Mouse (Mus musculus) midbrain, postnatal 0 days (tissue): ENCODE data around the gene Tmem129. TPM values are rescaled to one million over a fixed set of nuclear protein-coding genes. Genes with fewer than 3 reads are reported as not detected.

Experiments
- ATAC-seq: fragments of 200-750 bp; cut with Nextera tagmentation; 2 replicates; pipeline ENCODE4 v1.8.0; 2017; ENCODE audit warnings: moderate number of reproducible peaks, mild to moderate bottlenecking, moderate TSS enrichment, moderate library complexity; ENCODE audit not compliant: low FRiP score
- DNase-seq: peaks from one replicate; pipeline ENCODE4 v3.0.0-alpha.2; 2015; ENCODE audit warnings: low spot score
- H3K27ac ChIP-seq: fragments of 300-500 bp; sonication (generic); 2 replicates; pipeline ENCODE4 v1.5.1; 2014; ENCODE audit warnings: low read depth, mild to moderate bottlenecking, low read length, mixed read lengths
- H3K27me3 ChIP-seq: fragments of 300-500 bp; sonication (generic); 2 replicates; pipeline ENCODE4 v1.6.1; 2014; ENCODE audit warnings: low read length, control low read depth, mixed read lengths; ENCODE audit not compliant: insufficient read depth
- H3K36me3 ChIP-seq: fragments of 300-500 bp; sonication (generic); 2 replicates; pipeline ENCODE4 v1.6.1; 2014; ENCODE audit warnings: low read length, control low read depth, mixed read lengths; ENCODE audit not compliant: insufficient read depth
- H3K4me1 ChIP-seq: fragments of 300-500 bp; sonication (generic); 2 replicates; pipeline ENCODE4 v1.6.1; 2014; ENCODE audit warnings: mild to moderate bottlenecking, control low read depth, antibody characterized with exemption, low read length, mixed read lengths; ENCODE audit not compliant: insufficient read depth
- H3K4me2 ChIP-seq: fragments of 300-500 bp; sonication (generic); 2 replicates; pipeline ENCODE4 v1.6.1; 2014; ENCODE audit warnings: low read depth, mild to moderate bottlenecking, low read length, mixed read lengths; ENCODE audit not compliant: poor library complexity, severe bottlenecking
- H3K4me3 ChIP-seq: fragments of 300-500 bp; sonication (generic); 2 replicates; pipeline ENCODE4 v1.5.1; 2014; ENCODE audit warnings: low read depth, mild to moderate bottlenecking, low read length, moderate library complexity
- H3K9ac ChIP-seq: fragments of 300-500 bp; sonication (generic); replicated peaks from 2 replicates; pipeline ENCODE4 v1.6.1; 2014; ENCODE audit warnings: mild to moderate bottlenecking, low read length, moderate library complexity, mixed read lengths; ENCODE audit not compliant: poor library complexity, severe bottlenecking
- H3K9me3 ChIP-seq: fragments of 300-500 bp; sonication (generic); 2 replicates; pipeline ENCODE4 v1.6.1; 2016; ENCODE audit warnings: low read length, control low read depth
- CTCF ChIP-seq: IDR thresholded peaks from 2 replicates; pipeline ENCODE4 v1.5.1; 2016; ENCODE audit warnings: antibody characterized with exemption, mild to moderate bottlenecking
- WGBS: fragments of 180-500 bp; shearing (Covaris S2); extraction: QIAGEN DNeasy Blood & Tissue Kit; methylation state at CpG from one replicate; pipeline ENCODE4 v1.1.7; 2014; 5-methylcytosine and 5-hydroxymethylcytosine counted together
- polyA plus RNA-seq: library from polyadenylated mRNA; unstranded; fragments of >200 nt; fragmentation: Nextera tagmentation; extraction: Ambion mirVana; gene quantifications from 2 replicates; pipeline ENCODE4 v1.2.1, GENCODE M21; 2015
- total RNA-seq: library from RNA; depleted of rRNA; stranded (reverse); fragments of >200 nt; gene quantifications from 2 replicates; pipeline ENCODE4 v1.2.3, GENCODE M21; 2014

Tmem129 gene
- total and polyA plus RNA-seq, 2 experiments from 2014 or later, result 17.3 to 26.0 TPM

DNA sequence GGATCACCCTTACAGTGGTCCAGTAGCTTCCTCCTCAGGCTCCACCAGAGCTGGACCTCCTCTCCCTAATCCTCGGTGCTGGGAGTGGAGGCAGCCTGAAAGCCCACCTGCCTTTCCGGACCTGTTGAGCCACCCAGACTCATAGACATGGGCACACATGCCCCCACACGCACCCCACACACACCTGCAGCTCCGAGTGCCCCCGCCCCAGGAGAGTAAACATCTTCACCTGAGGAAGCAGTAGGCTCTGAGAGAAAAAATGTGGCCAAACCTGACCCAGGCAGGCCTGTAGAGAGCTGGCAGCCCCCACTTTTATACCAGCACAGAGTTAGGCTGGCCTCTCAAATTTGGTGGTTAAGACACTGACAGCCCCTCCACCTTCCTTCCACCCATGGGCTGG, 38.2 kb upstream of the Tmem129 start:
- no peak for DNase-seq
- H3K27ac ChIP-seq, result no peak overlapping the region
- H3K27me3 ChIP-seq, result peaks cover 20% of the 10 kb centered on the region
- H3K9ac ChIP-seq, result no peak overlapping the region
- 59% methylated on average over 5 of the region's 5 CpGs for WGBS
- H3K4me2 ChIP-seq, result no peak overlapping the region
- no peak for ATAC-seq
- no peak overlapping the region for H3K4me3 ChIP-seq
- H3K9me3 ChIP-seq, result no peaks in the 10 kb centered on the region
- peaks cover 3% of the 10 kb centered on the region; the same call in 1 of the 2 replicates for H3K4me1 ChIP-seq
- no peak for TF ChIP-seq CTCF
- H3K36me3 ChIP-seq, result no peaks in the 10 kb centered on the region

DNA sequence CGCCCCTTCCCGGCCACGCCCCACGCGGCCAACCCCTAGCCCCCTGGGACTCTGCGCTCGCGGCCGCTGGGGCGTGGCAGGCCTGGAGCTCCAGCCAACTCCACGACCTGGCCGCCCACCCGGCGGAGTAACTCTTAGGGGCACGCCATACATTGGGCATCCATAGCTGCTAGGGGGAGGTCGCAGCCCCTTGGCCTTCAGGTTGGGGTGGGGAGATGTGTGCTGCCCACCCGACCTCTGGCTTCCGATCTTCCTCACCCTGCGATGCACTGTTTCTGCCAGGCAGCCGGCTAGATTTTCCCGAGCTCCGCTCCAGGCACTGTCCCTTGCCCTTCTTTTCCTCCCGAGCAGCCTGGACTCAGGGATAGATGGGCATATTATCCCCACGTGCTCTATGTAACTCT, 37.5 kb upstream of the Tmem129 start:
- Histone ChIP-seq H3K36me3 (no peaks in the 10 kb centered on the region), H3K4me2 (peak overlapping the region; percentile 71), H3K9ac (peak overlapping the region; percentile 51), H3K27ac (no peak overlapping the region), H3K4me3 (peak overlapping the region; percentile 38), H3K4me1 (peaks cover 3% of the 10 kb centered on the region; the same call in 1 of the 2 replicates), H3K9me3 (no peaks in the 10 kb centered on the region), H3K27me3 (peaks cover 20% of the 10 kb centered on the region)
- DNase-seq (no peak), ATAC-seq (no peak; the same call in 1 of the 2 replicates)
- 2% methylated on average over 23 of the region's 24 CpGs for WGBS
- no peak for TF ChIP-seq CTCF

DNA sequence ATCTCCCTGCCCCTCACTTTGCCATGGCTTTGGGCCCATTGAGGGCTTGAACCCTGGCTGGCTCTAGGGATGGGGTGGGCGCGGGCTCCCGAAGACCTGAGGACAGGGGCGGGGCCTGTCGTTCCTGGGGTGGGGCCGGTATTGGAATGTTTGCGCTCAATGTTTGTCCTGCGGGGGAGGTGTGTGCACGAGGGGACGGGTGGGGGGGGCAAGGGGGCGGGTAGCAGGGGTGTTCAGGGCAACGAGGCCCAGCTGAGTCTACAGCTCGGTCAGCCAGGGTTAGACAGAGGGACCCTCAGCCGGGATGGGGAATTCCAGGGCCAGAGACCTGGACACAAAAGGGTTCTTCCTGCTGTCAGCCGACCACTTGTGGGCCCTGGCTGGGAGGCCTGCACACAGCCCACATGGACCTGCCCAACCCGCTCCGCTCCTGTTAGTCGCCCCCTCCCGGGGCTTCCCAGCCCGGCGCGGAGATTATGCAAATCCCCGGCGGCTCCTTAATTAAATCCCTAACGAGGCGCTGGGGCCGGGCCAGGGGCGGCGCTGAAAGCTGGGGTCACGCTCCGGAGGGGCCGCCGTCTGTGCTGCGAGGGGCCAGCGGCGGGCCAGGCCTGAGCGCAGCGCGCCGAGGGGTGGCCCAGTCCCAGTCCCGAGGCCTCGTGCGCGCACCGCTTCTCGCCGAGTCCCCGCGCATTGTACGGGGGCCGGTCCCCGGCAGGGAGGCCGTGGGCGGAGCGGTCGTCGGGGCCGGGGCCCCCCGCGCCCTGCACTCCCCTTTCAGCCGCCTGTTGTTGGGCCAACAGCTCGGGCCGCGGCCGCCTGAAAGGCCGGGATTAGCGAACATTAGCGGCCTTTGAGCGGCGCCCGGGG, 36.9 kb upstream of the Tmem129 start:
- Histone ChIP-seq H3K27me3 (peaks cover 20% of the 10 kb centered on the region), H3K27ac (0 out of 2 replicates have a peak overlapping the region, but pooled peaks have one; percentile 18), H3K4me2 (peak overlapping the region; percentile 71), H3K9ac (peak overlapping the region; percentile 51), H3K4me1 (peaks cover 3% of the 10 kb centered on the region; the same call in 1 of the 2 replicates), H3K9me3 (no peaks in the 10 kb centered on the region), H3K36me3 (no peaks in the 10 kb centered on the region), H3K4me3 (peak overlapping the region; percentile 38)
- DNase-seq, result peak; percentile 58
- peak; percentile 67 for ATAC-seq
- no peak for TF ChIP-seq CTCF
- WGBS, result 4% methylated on average over 48 of the region's 71 CpGs

DNA sequence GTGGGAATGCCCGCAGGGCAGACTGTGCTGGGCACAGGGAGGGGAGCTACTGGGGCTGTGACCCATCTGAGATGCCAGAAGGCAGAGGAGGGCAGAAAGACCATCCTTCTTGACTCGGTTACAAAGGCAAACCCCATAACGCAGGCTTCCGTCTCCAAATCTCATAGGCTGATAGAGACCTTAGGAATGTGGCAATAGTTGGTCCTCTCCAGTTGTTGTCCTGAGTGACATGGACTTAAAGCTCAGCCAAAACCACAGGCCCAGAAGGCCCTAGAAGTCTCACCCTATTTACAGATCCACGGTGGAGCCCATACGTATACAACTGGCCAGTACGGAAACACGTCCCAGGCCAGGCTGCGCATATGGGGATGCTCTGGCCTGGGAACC, 36.2 kb upstream of the Tmem129 start:
- Histone ChIP-seq H3K27me3 (peaks cover 20% of the 10 kb centered on the region), H3K36me3 (no peaks in the 10 kb centered on the region), H3K9ac (no peak overlapping the region), H3K4me2 (no peak overlapping the region), H3K9me3 (no peaks in the 10 kb centered on the region), H3K4me1 (peaks cover 3% of the 10 kb centered on the region; the same call in 1 of the 2 replicates), H3K4me3 (no peak overlapping the region), H3K27ac (no peak overlapping the region)
- no peak for TF ChIP-seq CTCF
- DNase-seq (no peak), ATAC-seq (no peak)
- 43% methylated on average over 9 of the region's 9 CpGs for WGBS

DNA sequence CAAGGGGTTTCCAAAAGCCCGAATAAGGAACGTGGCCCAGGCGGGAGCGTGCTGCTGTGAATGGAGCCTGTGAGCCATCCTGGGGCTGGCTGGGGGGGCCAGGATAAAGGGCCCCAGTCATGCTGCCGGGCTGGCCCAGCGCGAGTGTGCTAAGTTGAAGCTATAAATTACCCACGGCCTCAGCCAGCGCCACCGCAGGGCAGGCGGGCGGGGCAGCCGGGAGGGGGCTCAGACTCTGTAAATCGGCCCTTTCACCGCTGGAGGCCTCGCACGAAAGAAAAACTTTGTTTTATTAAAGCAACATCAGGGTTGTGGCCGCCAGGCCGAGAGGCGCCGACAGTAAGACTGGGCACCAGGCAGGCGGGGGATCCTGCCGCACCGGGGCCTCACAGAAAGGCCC, 34.2 kb upstream of the Tmem129 start:
- no peak for TF ChIP-seq CTCF
- peak; percentile 51 for DNase-seq
- Histone ChIP-seq H3K27ac (no peak overlapping the region), H3K4me2 (no peak overlapping the region), H3K27me3 (peaks cover 20% of the 10 kb centered on the region), H3K4me3 (no peak overlapping the region), H3K9me3 (no peaks in the 10 kb centered on the region), H3K9ac (no peak overlapping the region), H3K4me1 (no peaks in the 10 kb centered on the region; the same call in 1 of the 2 replicates), H3K36me3 (no peaks in the 10 kb centered on the region)
- 7% methylated on average over 24 of the region's 24 CpGs for WGBS
- ATAC-seq, result no peak
